Mouse (Mus musculus) intestine, embryonic 16.5 days (tissue): ENCODE measurements around the gene 9230104L09Rik. TPM values are rescaled to one million over a fixed set of nuclear protein-coding genes. Genes with fewer than 3 reads are reported as not detected.

Experiments used
- ATAC-seq: fragments of 200-750 bp; cut with Nextera tagmentation; 2 replicates; pipeline ENCODE4 v1.8.0; 2017; ENCODE audit warnings: moderate TSS enrichment, moderate library complexity
- H3K27ac ChIP-seq: fragments of 300-500 bp; sonication (generic); 2 replicates; pipeline ENCODE4 v1.5.1; 2014; ENCODE audit warnings: mild to moderate bottlenecking, low read length
- H3K27me3 ChIP-seq: fragments of 300-500 bp; sonication (generic); replicated peaks from 2 replicates; pipeline ENCODE4 v1.6.1; 2014; ENCODE audit warnings: low read length, control low read depth, mixed read lengths; ENCODE audit not compliant: control insufficient read depth, insufficient read depth
- H3K36me3 ChIP-seq: fragments of 300-500 bp; sonication (generic); 2 replicates; pipeline ENCODE4 v1.6.1; 2014; ENCODE audit warnings: low read length, control low read depth; ENCODE audit not compliant: control insufficient read depth, insufficient read depth
- H3K4me1 ChIP-seq: fragments of 300-500 bp; sonication (generic); 2 replicates; pipeline ENCODE4 v1.6.1; 2014; ENCODE audit warnings: low read length, control low read depth, mixed read lengths; ENCODE audit not compliant: control insufficient read depth, insufficient read depth
- H3K4me2 ChIP-seq: fragments of 300-500 bp; sonication (generic); 2 replicates; pipeline ENCODE4 v1.6.1; 2014; ENCODE audit warnings: low read depth, low read length, control low read depth
- H3K4me3 ChIP-seq: fragments of 300-500 bp; sonication (generic); 2 replicates; pipeline ENCODE4 v1.5.1; 2014; ENCODE audit warnings: mild to moderate bottlenecking, low read length
- H3K9ac ChIP-seq: fragments of 300-500 bp; sonication (generic); 2 replicates; pipeline ENCODE4 v1.6.1; 2014; ENCODE audit warnings: low read depth, low read length
- H3K9me3 ChIP-seq: fragments of 300-500 bp; sonication (generic); 2 replicates; pipeline ENCODE4 v1.6.1; 2016; ENCODE audit warnings: low read length, control low read depth; ENCODE audit not compliant: control insufficient read depth
- WGBS: fragments of 180-500 bp; shearing (Covaris S2); extraction: QIAGEN DNeasy Blood & Tissue Kit; methylation state at CpG from one replicate; pipeline ENCODE4 v1.1.7; 2014; 5-methylcytosine and 5-hydroxymethylcytosine counted together
- polyA plus RNA-seq: library from polyadenylated mRNA; unstranded; fragments of >200 nt; fragmentation: Nextera tagmentation; extraction: Ambion mirVana; gene quantifications from 2 replicates; pipeline ENCODE4 v1.2.1, GENCODE M21; 2015

9230104L09Rik gene
- polyA plus RNA-seq, 1 experiment from 2014 or later = not detected

- no peaks in the 10 kb centered on the region for H3K4me1 ChIP-seq
- H3K36me3 ChIP-seq = no peaks in the 10 kb centered on the region
- H3K27me3 ChIP-seq = no peaks in the 10 kb centered on the region
- no peak overlapping the region for H3K4me2 ChIP-seq
- no peak for ATAC-seq
- no peaks in the 10 kb centered on the region for H3K9me3 ChIP-seq
- no peak overlapping the region for H3K27ac ChIP-seq
- H3K9ac ChIP-seq = no peak overlapping the region
- no peak overlapping the region for H3K4me3 ChIP-seq
Measured at GRCm38 (mm10) chr2:148861693-148862092, 3.1 kb downstream of the 9230104L09Rik start.

GRCm38 (mm10) chr2:148860993-148861392, 3.8 kb downstream of the 9230104L09Rik start:
- ATAC-seq = no peak
- Histone ChIP-seq H3K9ac (no peak overlapping the region), H3K27me3 (no peaks in the 10 kb centered on the region), H3K4me1 (no peaks in the 10 kb centered on the region), H3K27ac (no peak overlapping the region), H3K36me3 (no peaks in the 10 kb centered on the region), H3K4me3 (no peak overlapping the region), H3K9me3 (no peaks in the 10 kb centered on the region), H3K4me2 (no peak overlapping the region)
- WGBS = 85% methylated on average over 4 of the region's 4 CpGs

- H3K27ac ChIP-seq = no peak overlapping the region
- WGBS = 71% methylated on average over 4 of the region's 4 CpGs
- no peak overlapping the region for H3K4me2 ChIP-seq
- H3K9ac ChIP-seq = no peak overlapping the region
- ATAC-seq = no peak
- no peaks in the 10 kb centered on the region for H3K4me1 ChIP-seq
- no peak overlapping the region for H3K4me3 ChIP-seq
- no peaks in the 10 kb centered on the region for H3K9me3 ChIP-seq
- no peaks in the 10 kb centered on the region for H3K27me3 ChIP-seq
- H3K36me3 ChIP-seq = no peaks in the 10 kb centered on the region
Measured at GRCm38 (mm10) chr2:148857506-148857905, 7.3 kb downstream of the 9230104L09Rik start.

- no peaks in the 10 kb centered on the region for H3K27me3 ChIP-seq
- H3K9ac ChIP-seq = no peak overlapping the region
- no peak overlapping the region for H3K4me2 ChIP-seq
- no peak for ATAC-seq
- no peaks in the 10 kb centered on the region for H3K9me3 ChIP-seq
- no peaks in the 10 kb centered on the region for H3K36me3 ChIP-seq
- no peak overlapping the region for H3K4me3 ChIP-seq
- H3K4me1 ChIP-seq = no peaks in the 10 kb centered on the region
- no peak overlapping the region for H3K27ac ChIP-seq
- WGBS = 56% methylated on average over 8 of the region's 8 CpGs
Measured at GRCm38 (mm10) chr2:148856630-148857400, 8.0 kb downstream of the 9230104L09Rik start.

- Histone ChIP-seq H3K9ac (no peak overlapping the region), H3K4me3 (no peak overlapping the region), H3K36me3 (no peaks in the 10 kb centered on the region), H3K27me3 (peaks cover under 1% of the 10 kb centered on the region; the same call in 1 of the 2 replicates), H3K4me1 (no peaks in the 10 kb centered on the region), H3K9me3 (no peaks in the 10 kb centered on the region), H3K27ac (no peak overlapping the region), H3K4me2 (peak overlapping the region; percentile 22; the same call in 1 of the 2 replicates)
- 46% methylated on average over 8 of the region's 8 CpGs for WGBS
- peak; percentile 74 for ATAC-seq
Measured at GRCm38 (mm10) chr2:148851116-148851906, 13.5 kb downstream of the 9230104L09Rik start.

GRCm38 (mm10) chr2:148839224-148839623, 25.6 kb downstream of the 9230104L09Rik start:
- WGBS = 83% methylated on average over 2 of the region's 2 CpGs
- no peak for ATAC-seq
- H3K27ac ChIP-seq = no peak overlapping the region
- no peaks in the 10 kb centered on the region for H3K4me1 ChIP-seq
- H3K4me3 ChIP-seq = no peak overlapping the region
- H3K9ac ChIP-seq = no peak overlapping the region
- H3K9me3 ChIP-seq = no peaks in the 10 kb centered on the region
- H3K27me3 ChIP-seq = peaks cover 10% of the 10 kb centered on the region
- no peaks in the 10 kb centered on the region for H3K36me3 ChIP-seq
- no peak overlapping the region for H3K4me2 ChIP-seq

GRCm38 (mm10) chr2:148838075-148838777, 26.6 kb downstream of the 9230104L09Rik start:
- H3K4me3 ChIP-seq = no peak overlapping the region
- no peaks in the 10 kb centered on the region for H3K4me1 ChIP-seq
- 79% methylated on average over 5 of the region's 5 CpGs for WGBS
- H3K9me3 ChIP-seq = no peaks in the 10 kb centered on the region
- H3K27ac ChIP-seq = no peak overlapping the region
- H3K36me3 ChIP-seq = no peaks in the 10 kb centered on the region
- no peak overlapping the region for H3K9ac ChIP-seq
- ATAC-seq = no peak
- H3K4me2 ChIP-seq = no peak overlapping the region
- H3K27me3 ChIP-seq = peaks cover 10% of the 10 kb centered on the region

- no peak within 1 kb of the TSS for H3K4me3 ChIP-seq
- H3K9me3 ChIP-seq = no peaks in the 10 kb centered on the region
Measured at GRCm38 (mm10) chr2:148834912-148835311, 29.9 kb downstream of the 9230104L09Rik start, which contains the start of gene Cst9. Cst9 (plus strand) TSS chr2:148835147.

GRCm38 (mm10) chr2:148825986-148826385, 38.9 kb downstream of the 9230104L09Rik start:
- H3K4me2 ChIP-seq = no peak overlapping the region
- H3K36me3 ChIP-seq = no peaks in the 10 kb centered on the region
- no peaks in the 10 kb centered on the region for H3K4me1 ChIP-seq
- no peak overlapping the region for H3K4me3 ChIP-seq
- no peak for ATAC-seq
- no peaks in the 10 kb centered on the region for H3K9me3 ChIP-seq
- H3K27ac ChIP-seq = no peak overlapping the region
- 0 out of 2 replicates have a peak, but pooled peaks cover 4% of the 10 kb centered on the region for H3K27me3 ChIP-seq
- H3K9ac ChIP-seq = no peak overlapping the region
- WGBS = 26% methylated on average over 1 of the region's 1 CpGs

More at GRCm38 (mm10) chr2:148834912-148835311, 29.9 kb downstream of the 9230104L09Rik start, which contains the start of gene Cst9:
- Histone ChIP-seq H3K27ac (no peak within 1 kb of the TSS), H3K9ac (no peak within 1 kb of the TSS), H3K36me3 (no peaks in the 10 kb centered on the region), H3K4me2 (no peak within 1 kb of the TSS), H3K4me1 (no peaks in the 10 kb centered on the region), H3K27me3 (peaks cover 13% of the 10 kb centered on the region)
- 42% methylated on average over 4 of the region's 4 CpGs for WGBS
- ATAC-seq = no peak
